Mouse (Mus musculus) bone marrow, adult 2 months (tissue): Measurements from ENCODE around the gene Prpsap1.

Source experiments
- CTCF ChIP-seq: fragments of 200-500 bp; IDR thresholded peaks from 2 replicates; pipeline ENCODE4 v1.5.1; 2011; ENCODE audit warnings: low read length, control low read depth; ENCODE audit not compliant: control insufficient read depth, insufficient read depth
- POLR2A ChIP-seq: fragments of 200-500 bp; IDR thresholded peaks from 2 replicates; pipeline ENCODE4 v1.6.1; 2011; ENCODE audit warnings: low read depth, mild to moderate bottlenecking, control low read depth, low read length, borderline replicate concordance; ENCODE audit not compliant: control insufficient read depth

DNA sequence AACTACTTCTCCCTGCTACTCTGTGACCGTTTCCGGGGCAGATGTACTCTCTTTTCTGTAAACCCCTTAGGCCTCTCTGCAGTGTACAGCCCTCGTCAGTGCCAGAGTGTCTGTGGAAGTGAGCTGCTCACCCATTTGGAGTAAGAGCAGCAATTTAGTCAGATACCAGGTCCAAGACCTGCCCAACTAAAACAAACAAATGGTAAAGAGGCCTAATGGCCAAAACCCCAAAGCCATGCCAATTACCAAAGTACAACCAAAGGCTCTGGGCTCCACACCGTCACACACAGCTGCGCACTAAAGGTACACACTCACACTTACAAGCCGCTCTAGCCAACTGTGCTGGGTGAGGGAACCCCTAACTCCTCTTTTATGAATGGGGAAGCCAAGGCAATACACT, 17.3 kb downstream of the Prpsap1 start:
- TF ChIP-seq CTCF (no peak), POLR2A (no peak)
